Mouse (Mus musculus) CH12.LX (cell line): ENCODE measurements around the gene Trappc3. TPM values are rescaled to one million over a fixed set of nuclear protein-coding genes. Genes with fewer than 3 reads are reported as not detected.

Experiments
- DNase-seq: peaks from one replicate; pipeline ENCODE4 v3.0.0-alpha.2; 2013; ENCODE audit errors: extremely low read depth
- H3K27ac ChIP-seq: 2 replicates; pipeline ENCODE4 v1.5.1; 2012; ENCODE audit warnings: low read depth, mild to moderate bottlenecking, control low read depth, moderate library complexity; ENCODE audit not compliant: insufficient read depth
- H3K27me3 ChIP-seq: replicated peaks from 2 replicates; pipeline ENCODE3; 2012; ENCODE audit warnings: inconsistent platforms
- H3K36me3 ChIP-seq, 2 experiments: replicated peaks in 1 of 2; 2 replicates each; pipeline versions ENCODE3 to v1.6.1; 2012; ENCODE audit warnings: inconsistent platforms in 1 of 2, low read length in 1 of 2, mild to moderate bottlenecking in 1 of 2, mixed read lengths in 1 of 2, moderate library complexity in 1 of 2; ENCODE audit not compliant: control insufficient read depth in 1 of 2, insufficient read depth in 1 of 2
- H3K4me1 ChIP-seq, 2 experiments: 2 replicates each; pipeline ENCODE4 v1.6.1; 2012; ENCODE audit warnings: inconsistent platforms in 1 of 2, moderate library complexity in 1 of 2; ENCODE audit not compliant: insufficient read depth in 2 of 2, control insufficient read depth in 1 of 2
- H3K4me2 ChIP-seq: 2 replicates; pipeline ENCODE4 v1.6.1; 2012; ENCODE audit warnings: low read depth, mild to moderate bottlenecking, control low read depth; ENCODE audit not compliant: poor library complexity, insufficient read depth, severe bottlenecking
- H3K4me3 ChIP-seq, 3 experiments: fragments of 150-350 bp in 1 of 3; sonication (generic) in 1 of 3; replicated peaks in 1 of 3; 2 replicates each; pipeline versions ENCODE3 to v1.5.1; 2011 to 2012; ENCODE audit warnings: low read depth in 2 of 3, low read length in 2 of 3, mild to moderate bottlenecking in 2 of 3, moderate library complexity in 2 of 3, control low read depth in 1 of 3, improper control_type of control experiment in 1 of 3, inconsistent platforms in 1 of 3, mixed read lengths in 1 of 3; ENCODE audit not compliant: poor library complexity in 1 of 3
- H3K79me2 ChIP-seq: replicated peaks from 2 replicates; pipeline ENCODE4 v1.6.1; 2012; ENCODE audit warnings: mild to moderate bottlenecking, moderate library complexity; ENCODE audit not compliant: control insufficient read depth, poor library complexity, insufficient read depth, severe bottlenecking; ENCODE audit errors: extremely low read depth
- H3K9ac ChIP-seq: 2 replicates; pipeline ENCODE4 v1.6.1; 2012; ENCODE audit warnings: low read depth, mild to moderate bottlenecking, control low read depth, moderate library complexity; ENCODE audit not compliant: insufficient read depth
- H3K9me3 ChIP-seq: replicated peaks from 2 replicates; pipeline ENCODE3; 2012; ENCODE audit warnings: low read length, inconsistent platforms, mixed read lengths
- CTCF ChIP-seq, 2 experiments: IDR thresholded peaks in 1 of 2; conservative IDR thresholded peaks in 1 of 2; 2 replicates each; pipeline ENCODE4 v1.5.1; 2011 to 2012; ENCODE audit warnings: low read depth in 2 of 2, low read length in 2 of 2, improper control_type of control experiment in 1 of 2, inconsistent platforms in 1 of 2, mild to moderate bottlenecking in 1 of 2, moderate library complexity in 1 of 2
- E2F4 ChIP-seq: IDR thresholded peaks from 2 replicates; pipeline ENCODE4 v1.6.1; 2011; ENCODE audit warnings: low read depth, low read length, improper control_type of control experiment; ENCODE audit not compliant: insufficient replicate concordance
- ELF1 ChIP-seq: IDR thresholded peaks from 2 replicates; pipeline ENCODE4 v1.6.1; 2014; ENCODE audit warnings: low read depth, mild to moderate bottlenecking, inconsistent platforms, low read length, improper control_type of control experiment
- ETS1 ChIP-seq: conservative IDR thresholded peaks from 2 replicates; pipeline ENCODE4 v1.6.1; 2012; ENCODE audit warnings: low read depth, mild to moderate bottlenecking, inconsistent platforms, low read length, improper control_type of control experiment, moderate library complexity
- GABPA ChIP-seq: IDR thresholded peaks from 2 replicates; pipeline ENCODE4 v1.6.1; 2012; ENCODE audit warnings: low read depth, low read length, improper control_type of control experiment, inconsistent platforms; ENCODE audit not compliant: insufficient replicate concordance
- JUN ChIP-seq: IDR thresholded peaks from 2 replicates; pipeline ENCODE4 v1.6.1; 2011; ENCODE audit warnings: low read depth, mild to moderate bottlenecking, low read length, improper control_type of control experiment, moderate library complexity; ENCODE audit not compliant: insufficient read depth
- JUND ChIP-seq: conservative IDR thresholded peaks from 2 replicates; pipeline ENCODE4 v1.6.1; 2011; ENCODE audit warnings: low read depth, low read length, improper control_type of control experiment
- KAT2A ChIP-seq: IDR thresholded peaks from 2 replicates; pipeline ENCODE4 v1.6.1; 2012; ENCODE audit warnings: low read length, improper control_type of control experiment, inconsistent platforms; ENCODE audit not compliant: insufficient replicate concordance
- MAFK ChIP-seq: IDR thresholded peaks from 2 replicates; pipeline ENCODE4 v1.6.1; 2011; ENCODE audit warnings: low read length, improper control_type of control experiment; ENCODE audit not compliant: insufficient replicate concordance
- MAX ChIP-seq: IDR thresholded peaks from 2 replicates; pipeline ENCODE4 v1.6.1; 2011; ENCODE audit warnings: low read length, improper control_type of control experiment
- MAZ ChIP-seq: IDR thresholded peaks from 2 replicates; pipeline ENCODE4 v1.6.1; 2012; ENCODE audit warnings: low read depth, mild to moderate bottlenecking, inconsistent platforms, low read length, improper control_type of control experiment, moderate library complexity
- MEF2A ChIP-seq: IDR thresholded peaks from 2 replicates; pipeline ENCODE4 v1.6.1; 2014; ENCODE audit warnings: low read depth, mild to moderate bottlenecking, inconsistent platforms, low read length, improper control_type of control experiment, borderline replicate concordance
- MXI1 ChIP-seq: IDR thresholded peaks from 2 replicates; pipeline ENCODE4 v1.6.1; 2011; ENCODE audit warnings: mild to moderate bottlenecking, low read depth, low read length, improper control_type of control experiment
- MYC ChIP-seq: IDR thresholded peaks from 2 replicates; pipeline ENCODE4 v1.6.1; 2011; ENCODE audit warnings: low read depth, mild to moderate bottlenecking, improper control_type of control experiment, low read length
- NRF1 ChIP-seq: IDR thresholded peaks from 2 replicates; pipeline ENCODE4 v1.6.1; 2014; ENCODE audit warnings: low read depth, mild to moderate bottlenecking, inconsistent platforms, low read length, improper control_type of control experiment, moderate library complexity
- RCOR1 ChIP-seq: conservative IDR thresholded peaks from 2 replicates; pipeline ENCODE4 v1.6.1; 2012; ENCODE audit warnings: low read depth, mild to moderate bottlenecking, inconsistent platforms, low read length, improper control_type of control experiment
- SMC3 ChIP-seq: IDR thresholded peaks from 2 replicates; pipeline ENCODE4 v1.6.1; 2011; ENCODE audit warnings: low read depth, low read length, improper control_type of control experiment
- TCF12 ChIP-seq: IDR thresholded peaks from 2 replicates; pipeline ENCODE4 v1.6.1; 2014; ENCODE audit warnings: low read depth, mild to moderate bottlenecking, inconsistent platforms, low read length, improper control_type of control experiment
- UBTF ChIP-seq: IDR thresholded peaks from 2 replicates; pipeline ENCODE4 v1.6.1; 2012; ENCODE audit warnings: low read depth, mild to moderate bottlenecking, inconsistent platforms, low read length, improper control_type of control experiment, moderate library complexity
- USF1 ChIP-seq: IDR thresholded peaks from 2 replicates; pipeline ENCODE4 v1.6.1; 2014; ENCODE audit warnings: low read depth, mild to moderate bottlenecking, inconsistent platforms, low read length, improper control_type of control experiment
- USF2 ChIP-seq: conservative IDR thresholded peaks from 2 replicates; pipeline ENCODE4 v1.6.1; 2011; ENCODE audit warnings: low read depth, low read length, improper control_type of control experiment
- ZC3H11A ChIP-seq: IDR thresholded peaks from 2 replicates; pipeline ENCODE4 v1.6.1; 2012; ENCODE audit warnings: low read depth, mild to moderate bottlenecking, inconsistent platforms, low read length, improper control_type of control experiment
- ZKSCAN1 ChIP-seq: IDR thresholded peaks from 2 replicates; pipeline ENCODE4 v1.6.1; 2012; ENCODE audit warnings: low read depth, inconsistent platforms, low read length, improper control_type of control experiment, borderline replicate concordance
- ZMIZ1 ChIP-seq: IDR thresholded peaks from 2 replicates; pipeline ENCODE4 v1.6.1; 2012; ENCODE audit warnings: low read depth, mild to moderate bottlenecking, inconsistent platforms, low read length, improper control_type of control experiment
- dilution Hi-C: fragments of 300-500 bp; cut with MboI; formaldehyde crosslinking; loops from 2 replicates; pipeline ENCODE4 v1.14.3; 2020; ENCODE audit warnings: low sequenced_read_pairs; ENCODE audit not compliant: extremely low pct_unique_long_range_greater_than_20kb, extremely low pct_ligation_motif_present
- in situ Hi-C: fragments of 300-500 bp; cut with MboI; formaldehyde crosslinking; loops from 3 replicates; pipeline ENCODE4 v1.14.3; 2019; ENCODE audit warnings: low sequenced_read_pairs, low pct_ligation_motif_present, low pct_unique_long_range_greater_than_20kb, mixed read lengths
- polyA plus RNA-seq: library from polyadenylated mRNA; unstranded; fragments of >175 nt; gene quantifications from 2 replicates; pipeline ENCODE4 v1.2.1, GENCODE M21; 2012; ENCODE audit warnings: low read depth; ENCODE audit not compliant: insufficient read length
- total RNA-seq, 2 experiments: library from RNA; depleted of rRNA; stranded (reverse); fragments of 300-350 nt in 1 of 2; fragments of >200 nt in 1 of 2; gene quantifications; 2 replicates each; pipeline ENCODE4 v1.2.3; 2012 to 2014

Gene Trappc3
- total and polyA plus RNA-seq, 3 experiments = 72.7 to 94.8 (median 74.1) TPM

DNA sequence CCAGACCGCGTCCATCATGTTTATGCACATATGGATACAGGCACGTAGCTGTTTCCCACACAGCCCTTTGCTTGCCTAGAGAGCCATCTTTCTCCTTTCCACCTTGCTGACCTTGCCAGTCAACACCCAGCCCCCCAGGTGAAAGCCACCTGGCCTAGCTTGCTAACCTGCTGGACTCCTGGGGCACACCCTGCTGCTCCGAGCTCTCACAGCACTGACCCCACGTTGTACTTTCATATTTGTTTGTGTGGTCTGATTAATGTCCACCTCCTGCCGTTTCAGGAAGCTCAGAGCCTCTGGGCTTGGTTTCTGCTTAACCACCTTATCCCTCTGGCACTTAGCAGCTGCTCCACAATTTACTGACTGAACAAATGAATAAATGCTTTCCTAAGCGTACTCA is 32.2 kb upstream of the Trappc3 start:
- Histone ChIP-seq H3K27me3 (no peaks in the 10 kb centered on the region), H3K4me1 (peaks cover 13 to 64% of the 10 kb centered on the region in 2 experiments), H3K36me3 (peaks cover 29 to 53% of the 10 kb centered on the region in 2 experiments), H3K4me3 (no peak overlapping the region), H3K4me2 (no peak overlapping the region), H3K9me3 (no peaks in the 10 kb centered on the region), H3K79me2 (no peaks in the 10 kb centered on the region), H3K27ac (no peak overlapping the region), H3K9ac (no peak overlapping the region)
- TF ChIP-seq GABPA (no peak), MAFK (no peak), USF2 (no peak), MXI1 (no peak), ETS1 (no peak), ELF1 (no peak)
- dilution Hi-C loops (no loop called here), in situ Hi-C loops (loop anchor here (5.0 kb wide), 2 partner anchors 32 to 72 kb away; partner anchors contain the start of gene Trappc3)
- no peak for DNase-seq

DNA sequence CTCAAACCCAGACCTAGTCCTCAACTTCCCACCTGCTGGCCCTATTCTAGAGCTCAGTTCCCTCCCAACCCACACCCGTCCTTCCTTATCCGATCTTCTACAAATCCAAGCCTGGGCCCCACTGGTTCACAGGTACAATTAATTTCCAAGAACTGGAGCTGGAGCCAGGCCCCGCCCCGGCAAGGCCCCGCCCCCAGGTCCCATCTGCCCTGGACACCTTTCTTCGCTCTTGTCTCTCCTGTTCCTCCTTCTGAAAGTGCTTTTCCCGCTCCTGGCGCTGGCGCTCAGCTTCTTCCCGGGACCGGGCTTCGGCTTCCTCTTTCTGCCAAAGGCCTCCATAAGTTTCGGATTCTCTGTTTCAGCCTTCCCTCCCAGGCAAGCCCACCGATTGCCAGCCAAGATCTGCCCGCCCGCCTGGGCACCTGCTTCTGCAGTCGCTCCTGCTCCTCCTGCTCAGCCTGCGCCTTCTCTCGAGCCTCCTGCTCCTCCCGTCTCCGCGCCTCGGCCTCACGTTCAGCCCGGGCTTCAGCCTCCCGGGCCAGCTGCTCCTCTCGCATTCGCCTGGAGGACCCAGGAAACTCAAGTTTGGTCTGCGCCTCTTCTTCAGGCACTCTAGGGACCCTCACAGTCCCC is 28.3 kb upstream of the Trappc3 start:
- Histone ChIP-seq H3K79me2 (no peaks in the 10 kb centered on the region), H3K4me3 (no peak overlapping the region)
- no peak for DNase-seq
- TF ChIP-seq UBTF (no peak), USF2 (no peak), JUN (no peak), ZKSCAN1 (no peak), ZMIZ1 (no peak), MAX (no peak), CTCF (conservative IDR thresholded peaks at IDR 0.05 in 1 of 2, IDR thresholded peaks at IDR 0.05 in 1 of 2; ENCODE audit: low read depth in 2 of 2, low read length in 2 of 2) (no peak), USF1 (no peak), JUND (no peak), ZC3H11A (no peak), MAZ (no peak), MYC (no peak), TCF12 (no peak), NRF1 (no peak), RCOR1 (no peak), E2F4 (no peak), SMC3 (no peak), KAT2A (no peak), MEF2A (no peak)
- TF ChIP-seq, all 38 proteins: peak for 0
- in situ Hi-C loops = no loop called here
- peaks cover 58 to 90% of the 10 kb centered on the region in 2 experiments for H3K36me3 ChIP-seq
- H3K27me3 ChIP-seq = no peaks in the 10 kb centered on the region
- H3K9ac ChIP-seq = no peak overlapping the region
- no peaks in the 10 kb centered on the region for H3K9me3 ChIP-seq
- no peak overlapping the region for H3K27ac ChIP-seq
- no peak overlapping the region for H3K4me2 ChIP-seq
- peaks cover 9 to 73% of the 10 kb centered on the region in 2 experiments for H3K4me1 ChIP-seq
- dilution Hi-C loops = no loop called here
